Mouse (Mus musculus): Measurements from ENCODE around the gene Tmem50a. TPM values are rescaled to one million over a fixed set of nuclear protein-coding genes. Genes with fewer than 3 reads are reported as not detected.
A peak's percentile ranks its signal among the peaks of the same experiment; 100 is the strongest.

Gene Tmem50a
- 337 and 444 TPM in 2 replicates for total RNA-seq (2021)
- long read RNA-seq, transcript Tmem50a-202 (7 exons, 719 nt): minor isoform, 9 of 245 reads
- long read RNA-seq, transcript Tmem50a-201 (7 exons, 1,204 nt): major isoform, 211 of 245 reads
- long read RNA-seq, partial matches to known transcripts: 5 of 245 reads
- long read RNA-seq, other reads (novel, unspliced or antisense): 20 of 245 reads

DNA sequence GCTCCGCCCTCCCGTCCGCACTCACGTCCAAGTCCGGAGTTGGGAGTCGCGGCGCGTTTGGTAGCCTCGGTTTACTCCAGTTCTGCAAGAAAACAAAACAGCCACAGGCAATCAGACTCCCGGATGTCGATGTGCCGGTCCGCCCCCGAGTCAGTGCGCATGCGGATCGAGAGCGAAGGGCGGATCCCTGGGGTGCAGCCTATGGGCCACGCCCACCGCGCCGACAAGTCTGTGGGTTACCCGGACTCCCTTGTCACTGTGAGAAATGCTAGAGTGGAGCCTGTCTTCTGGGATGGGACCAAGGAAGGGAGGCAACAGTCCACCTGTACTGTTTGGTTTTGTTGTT is at the start of gene Tmem50a:
Gene Tmem50a, minus strand, starts transcription at position 161 of the 346 bp plus-strand sequence.
- peak; percentile 97 for DNase-seq

DNA sequence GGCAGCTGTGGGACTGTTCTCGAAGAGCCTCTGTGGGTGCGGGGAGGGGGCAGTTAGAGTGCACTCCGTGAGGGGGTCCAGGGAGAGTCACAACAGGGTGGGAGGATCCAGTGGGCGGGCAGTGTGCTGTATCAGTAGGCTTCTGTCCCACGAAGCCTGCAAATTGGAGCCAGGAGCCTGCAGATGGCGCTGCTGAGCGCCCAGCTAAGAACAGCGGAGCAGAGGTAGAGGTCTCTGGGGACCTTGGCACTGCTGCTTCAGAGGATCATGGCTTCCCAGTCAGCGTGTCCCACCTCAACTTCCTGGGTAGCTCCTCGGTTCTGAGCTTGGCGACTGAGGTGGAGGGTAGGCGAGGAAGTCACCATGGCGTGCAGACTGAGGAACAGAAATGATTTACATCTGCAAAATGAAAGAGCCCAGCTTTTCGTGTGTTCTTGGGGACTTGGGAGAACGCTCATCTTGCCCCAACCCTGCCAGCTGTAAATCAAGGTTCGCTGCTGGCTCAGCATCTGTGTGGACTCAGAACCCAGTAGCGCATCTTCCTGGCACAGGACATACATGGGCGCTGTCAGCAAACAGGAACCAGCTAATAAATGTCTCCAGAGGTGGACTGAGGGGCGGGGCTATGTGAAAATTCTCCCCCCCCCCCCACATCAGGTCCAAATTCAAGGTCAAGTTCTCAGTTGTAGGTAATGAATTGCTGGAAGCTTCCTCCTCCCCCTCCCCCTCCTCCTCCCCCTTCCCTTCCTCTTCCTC is 48.4 kb upstream of the Tmem50a start:
- DNase-seq: peak; percentile 46

DNA sequence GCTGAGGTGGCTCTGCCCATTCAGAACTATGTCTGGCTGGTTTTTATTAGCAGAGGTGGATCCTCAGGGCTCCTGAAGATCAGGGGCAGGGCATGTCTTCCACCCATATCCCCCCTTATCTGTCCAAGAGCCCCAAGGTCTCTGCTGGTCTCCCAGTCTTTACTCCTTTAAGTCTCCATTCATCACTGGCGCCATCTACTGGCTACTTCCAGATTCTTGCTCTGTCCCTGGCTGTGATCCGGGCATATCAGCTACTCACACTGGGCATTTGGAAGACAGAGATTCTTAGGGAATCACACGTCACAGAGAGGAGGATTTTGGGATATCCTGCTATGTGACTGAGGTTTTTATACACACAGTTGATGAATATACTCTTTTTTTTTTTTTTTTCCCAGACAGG is 41.5 kb upstream of the Tmem50a start:
- peak; percentile 70 for DNase-seq

DNA sequence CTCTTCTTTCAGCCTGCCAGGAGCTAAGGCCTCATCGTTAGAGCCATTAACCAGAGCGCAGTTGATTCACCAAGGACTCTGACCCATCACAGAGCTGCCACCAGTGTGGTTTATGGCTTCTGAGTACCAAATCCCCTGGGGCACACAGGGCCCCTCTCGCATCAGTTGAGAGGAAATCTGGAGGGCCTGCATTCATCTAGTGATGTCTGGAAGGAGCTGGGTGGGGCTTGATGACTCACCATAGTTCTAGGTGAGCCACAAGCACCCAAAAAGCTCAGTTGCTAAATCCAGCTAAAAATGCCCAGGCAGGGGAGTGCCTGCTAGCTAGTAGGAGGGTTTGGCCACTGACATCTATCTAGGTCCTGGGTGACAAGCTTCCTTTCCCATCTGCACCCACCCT is 41.0 kb upstream of the Tmem50a start:
- DNase-seq: no peak

GRCm38 (mm10) chr4:134955196-134955595 is 40.4 kb upstream of the Tmem50a start:
- no peak for DNase-seq

- peak; percentile 10 for DNase-seq
Observed at GRCm38 (mm10) chr4:134954461-134954860, 39.6 kb upstream of the Tmem50a start.

- DNase-seq: peak; percentile 24
Observed at GRCm38 (mm10) chr4:134950518-134951091, 35.8 kb upstream of the Tmem50a start.

DNA sequence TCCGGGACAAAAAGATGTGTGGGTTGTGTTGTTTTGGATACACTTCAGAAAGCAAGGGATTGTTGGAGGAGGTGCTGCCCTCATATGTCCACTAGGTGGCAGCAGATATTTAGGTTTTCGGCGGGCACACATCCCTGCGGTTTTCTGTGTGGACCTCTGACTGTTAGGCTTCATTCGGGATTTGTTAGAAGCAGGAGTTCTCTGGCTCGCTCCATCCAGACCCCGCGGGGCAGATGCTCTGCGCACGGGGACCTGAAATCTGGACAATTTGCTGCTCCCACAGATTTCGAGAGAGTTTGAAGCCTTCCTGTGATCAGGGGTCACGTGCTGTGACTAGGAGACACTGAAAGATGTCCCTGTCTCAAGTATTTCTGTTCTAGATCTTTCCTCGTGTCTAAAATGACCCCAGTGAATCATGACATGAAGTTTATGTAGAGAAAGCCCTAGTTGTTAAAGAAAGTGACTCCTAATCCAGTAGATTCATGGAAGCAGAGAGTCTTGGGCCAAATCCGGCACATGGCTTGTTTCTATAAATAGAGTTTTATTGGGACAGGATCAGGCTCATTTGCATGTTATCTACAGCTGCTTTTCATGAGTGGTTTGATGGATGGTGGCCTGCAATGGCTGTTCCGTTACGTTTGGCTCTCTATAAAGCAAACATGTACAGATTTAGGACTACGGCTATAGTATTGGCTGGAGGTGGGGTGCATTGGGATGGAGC is 31.4 kb upstream of the Tmem50a start:
- DNase-seq: peak; percentile 57

DNA sequence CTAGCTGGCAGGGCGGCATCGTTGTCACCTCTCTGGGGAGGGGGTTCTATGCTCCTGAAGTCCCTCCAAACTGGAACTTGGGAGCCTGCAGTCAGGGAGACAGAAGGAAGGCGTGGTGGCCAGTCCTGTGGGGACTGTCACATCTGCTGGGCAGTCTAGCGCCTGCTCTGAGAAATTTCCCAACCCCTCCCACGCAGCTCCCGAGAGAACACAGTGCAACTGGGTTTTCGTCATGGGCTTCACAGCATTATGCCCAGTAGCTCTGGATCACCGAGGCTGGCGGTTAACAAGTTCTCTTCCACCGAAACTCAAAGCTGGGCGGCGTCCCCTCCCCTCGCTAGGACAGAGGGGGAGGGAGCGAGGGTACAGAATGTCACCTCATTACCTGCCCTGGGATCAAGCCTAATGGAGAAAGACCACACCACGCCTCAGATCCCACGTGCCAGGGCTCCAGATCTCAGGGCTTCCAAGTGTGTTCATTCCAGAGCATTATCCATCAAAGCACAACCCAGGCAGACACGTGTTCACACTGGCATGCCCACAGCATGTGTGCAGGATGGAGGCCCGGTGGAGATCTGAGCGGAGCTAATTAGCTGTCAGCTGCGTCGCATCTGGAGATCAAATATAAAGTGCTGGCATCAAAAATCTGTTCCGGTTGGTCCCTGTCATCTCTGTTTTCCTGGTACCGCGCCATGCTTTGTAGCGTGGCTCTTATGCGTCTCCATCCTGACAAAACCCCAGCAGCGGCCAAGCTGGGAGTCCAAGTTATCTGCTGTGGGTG is 29.1 kb upstream of the Tmem50a start:
- DNase-seq: no peak

GRCm38 (mm10) chr4:134939900-134940299 is 25.1 kb upstream of the Tmem50a start:
- no peak for DNase-seq

- DNase-seq: peak; percentile 60
Observed at GRCm38 (mm10) chr4:134937240-134938176, 22.7 kb upstream of the Tmem50a start.

- DNase-seq: peak; percentile 95
Observed at GRCm38 (mm10) chr4:134930684-134931481, 16.1 kb upstream of the Tmem50a start, which contains the start of gene Syf2. TSS of gene Syf2 (plus strand) at chr4:134930898.

DNA sequence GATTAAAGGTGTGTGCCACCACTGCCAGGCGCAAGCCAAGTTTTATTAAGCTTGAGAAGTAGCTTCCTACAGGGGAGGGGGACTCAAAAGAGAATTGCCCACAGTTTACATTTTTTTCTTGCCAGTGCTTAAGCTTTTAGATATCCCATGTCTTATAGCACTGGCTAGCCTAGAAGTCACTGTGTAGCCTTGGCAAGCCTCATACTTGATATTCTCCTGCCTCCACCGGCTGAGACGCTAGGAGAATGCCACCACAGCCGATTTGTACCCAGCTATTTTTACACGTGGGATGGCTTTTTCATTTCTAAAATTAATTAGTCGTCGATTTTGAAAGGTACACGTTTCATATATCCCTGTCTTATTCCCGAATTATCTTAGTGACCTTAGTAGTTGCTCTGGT is 15.4 kb upstream of the Tmem50a start:
- DNase-seq: no peak

- no peak for DNase-seq
Observed at GRCm38 (mm10) chr4:134929536-134929935, 14.7 kb upstream of the Tmem50a start.

DNA sequence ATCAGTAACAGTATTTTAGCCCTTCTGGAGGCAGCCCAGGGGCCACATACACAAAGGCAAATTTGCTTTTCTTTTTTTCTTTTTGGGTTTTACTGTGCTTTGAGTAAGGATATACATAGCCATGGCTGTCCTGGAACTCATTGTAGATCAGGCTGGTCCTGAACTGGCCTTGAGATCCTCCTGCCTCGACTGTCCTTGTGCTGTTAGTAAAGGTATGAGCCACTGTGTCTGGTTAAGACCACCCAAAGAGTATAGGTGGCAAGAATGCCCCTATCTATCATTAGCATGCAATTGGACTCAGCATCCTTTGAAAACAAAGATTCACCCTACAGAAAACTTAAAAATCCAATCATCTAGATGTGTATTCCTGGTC is 13.6 kb upstream of the Tmem50a start:
- DNase-seq: no peak

GRCm38 (mm10) chr4:134927815-134928463 is 13.1 kb upstream of the Tmem50a start:
- no peak for DNase-seq

DNA sequence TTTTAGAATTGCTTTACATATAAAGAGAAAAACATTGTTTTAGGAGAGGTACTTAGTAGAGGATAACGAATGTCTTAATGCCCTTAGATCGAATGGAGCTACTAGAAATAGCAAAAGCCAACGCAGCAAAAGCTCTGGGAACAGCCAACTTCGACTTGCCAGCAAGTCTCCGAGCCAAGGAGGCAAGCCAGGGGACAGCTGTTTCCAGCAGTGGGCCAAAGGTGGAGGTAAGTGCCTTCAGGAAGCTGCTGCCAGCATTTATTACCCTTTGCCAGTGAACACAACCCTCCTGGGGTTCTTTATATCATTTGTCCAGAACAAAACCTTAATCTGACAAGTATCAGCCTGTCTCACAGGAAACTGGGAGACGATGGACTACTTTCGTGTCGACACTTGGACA is 10.4 kb upstream of the Tmem50a start:
- no peak for DNase-seq

GRCm38 (mm10) chr4:134924019-134924741 is 9.4 kb upstream of the Tmem50a start:
- peak; percentile 73 for DNase-seq

All from adrenal gland, postnatal 25 days (tissue).